ENCODE assay signal across 8 mouse cellular contexts in the genomic region with DNA sequence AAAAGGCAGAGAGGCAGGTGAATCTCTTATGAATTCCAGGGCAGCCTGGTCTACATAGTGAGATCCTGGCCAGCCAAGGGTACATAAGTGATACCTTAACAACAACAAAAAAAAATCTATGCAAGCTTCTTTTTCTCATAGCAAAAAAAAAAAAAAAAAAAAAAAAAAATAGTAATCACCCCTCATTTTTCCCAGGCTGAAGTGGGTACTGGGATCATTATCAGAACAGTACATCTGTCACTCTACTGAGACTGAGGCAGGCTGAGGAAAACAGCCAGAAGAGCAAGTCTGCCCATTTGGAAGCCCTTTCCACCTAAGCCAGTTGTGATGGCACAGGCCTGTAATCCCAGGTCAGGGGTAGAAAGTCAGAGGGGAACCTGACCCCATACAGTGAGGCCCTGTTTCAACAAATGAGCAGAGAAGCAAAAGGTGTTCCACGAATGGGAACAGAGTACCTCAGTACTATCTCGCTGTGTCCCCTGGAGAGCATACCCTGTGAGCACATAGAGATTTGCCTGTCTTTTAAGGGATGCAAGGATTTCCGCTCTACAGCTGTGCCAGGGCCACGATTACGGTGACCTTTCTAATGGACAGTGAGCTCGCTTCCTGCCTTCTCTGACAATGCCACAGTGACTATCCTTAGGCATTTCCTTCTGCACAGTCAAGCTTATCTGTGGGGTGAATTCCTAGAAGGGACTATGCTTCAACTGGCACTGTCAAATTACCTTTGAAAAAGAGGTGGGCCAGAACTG. TPM values are rescaled to one million over a fixed set of nuclear protein-coding genes. Genes with fewer than 3 reads are reported as not detected.
DNase-seq lines count a peak whose midpoint lies in the region; ATAC-seq and TF ChIP-seq lines count a peak whose summit lies in the region.

No protein-coding gene starts in this region.

- peak overlapping the region; percentile 40 for H3K4me3 ChIP-seq in heart, embryonic 10.5 days
- H3K4me3 ChIP-seq in spleen, adult 2 months (ENCODE audit: extremely low read depth, insufficient read depth, insufficient read length) = no peak overlapping the region
- no peak overlapping the region for H3K4me3 ChIP-seq in intestine, embryonic 16.5 days (ENCODE audit: low read length)
- no peak overlapping the region; the same call in 1 of the 2 replicates for H3K4me3 ChIP-seq in stomach, embryonic 15.5 days (replicated peaks)
- H3K4me3 ChIP-seq in left cerebral cortex, adult 2 months = no peak overlapping the region

- no peak for TF ChIP-seq POLR2A in spleen, adult 2 months (IDR thresholded peaks at IDR 0.05; ENCODE audit: low read depth, low read length)

- H3K27me3 ChIP-seq in heart, embryonic 10.5 days (ENCODE audit: insufficient read depth, poor library complexity, severe bottlenecking) = no peaks in the 10 kb centered on the region
- no peaks in the 10 kb centered on the region for H3K27me3 ChIP-seq in spleen, adult 2 months (ENCODE audit: control insufficient read depth, insufficient read depth, low read length)
- no peaks in the 10 kb centered on the region for H3K27me3 ChIP-seq in intestine, embryonic 16.5 days (replicated peaks; ENCODE audit: control insufficient read depth, insufficient read depth, low read length)
- no peaks in the 10 kb centered on the region for H3K27me3 ChIP-seq in stomach, embryonic 15.5 days (replicated peaks)

- no peaks in the 10 kb centered on the region for H3K9me3 ChIP-seq in heart, embryonic 10.5 days
- no peaks in the 10 kb centered on the region for H3K9me3 ChIP-seq in intestine, embryonic 16.5 days (ENCODE audit: control insufficient read depth, low read length)
- no peaks in the 10 kb centered on the region for H3K9me3 ChIP-seq in stomach, embryonic 15.5 days

- H3K4me2 ChIP-seq in intestine, embryonic 16.5 days (ENCODE audit: low read depth, low read length) = peak overlapping the region; percentile 85
- peak overlapping the region; percentile 43 for H3K4me2 ChIP-seq in stomach, embryonic 15.5 days

- no peak for TF ChIP-seq CTCF in spleen, adult 2 months (IDR thresholded peaks at IDR 0.05; ENCODE audit: extremely low read depth, insufficient read depth, insufficient read length, insufficient replicate concordance)
- TF ChIP-seq CTCF in left cerebral cortex, adult 2 months (IDR thresholded peaks at IDR 0.05) = no peak

- H3K27ac ChIP-seq in heart, embryonic 10.5 days = peak overlapping the region; percentile 94
- H3K27ac ChIP-seq in spleen, adult 2 months (ENCODE audit: insufficient read depth, low read length) = peak overlapping the region; percentile 96
- peak overlapping the region; percentile 72 for H3K27ac ChIP-seq in intestine, embryonic 16.5 days (ENCODE audit: low read length)
- H3K27ac ChIP-seq in stomach, embryonic 15.5 days = peak overlapping the region; percentile 98
- no peak overlapping the region for H3K27ac ChIP-seq in left cerebral cortex, adult 2 months

- DNase-seq in heart, embryonic 10.5 days (ENCODE audit: low spot score) = no peak
- DNase-seq in heart, postnatal 25 days (ENCODE audit: low spot score) = no peak
- DNase-seq in spleen, adult 2 months (ENCODE audit: low read depth in 1 of 2, low spot score in 2 of 2) = no peak
- DNase-seq in spleen, postnatal 36 days (ENCODE audit: low spot score in 2 of 2) = no peak
- DNase-seq in left cerebral cortex, adult 2 months (ENCODE audit: extremely low spot score in 1 of 2, low spot score in 2 of 2) = no peak
- DNase-seq in layer of hippocampus, adult 18-20 months (ENCODE audit: low spot score in 2 of 2) = no peak

- peaks cover 88% of the 10 kb centered on the region for H3K4me1 ChIP-seq in heart, embryonic 10.5 days
- H3K4me1 ChIP-seq in spleen, adult 2 months (ENCODE audit: control insufficient read depth, insufficient read depth, insufficient read length) = peaks cover 57% of the 10 kb centered on the region; the same call in 1 of the 2 replicates
- peaks cover 68% of the 10 kb centered on the region for H3K4me1 ChIP-seq in intestine, embryonic 16.5 days (ENCODE audit: control insufficient read depth, insufficient read depth, low read length)
- H3K4me1 ChIP-seq in stomach, embryonic 15.5 days = peaks cover 68% of the 10 kb centered on the region

- peak overlapping the region; percentile 55; the same call in 1 of the 2 replicates for H3K9ac ChIP-seq in intestine, embryonic 16.5 days (ENCODE audit: low read depth, low read length)
- H3K9ac ChIP-seq in stomach, embryonic 15.5 days = no peak overlapping the region

- WGBS in heart, embryonic 10.5 days = 26% methylated on average over 6 of the region's 6 CpGs
- WGBS in spleen, adult 2 months = 39% methylated on average over 6 of the region's 6 CpGs
- 59% methylated on average over 6 of the region's 6 CpGs for WGBS in intestine, embryonic 16.5 days
- WGBS in stomach, embryonic 15.5 days = 48% methylated on average over 6 of the region's 6 CpGs

- ATAC-seq in intestine, embryonic 16.5 days = no peak
- ATAC-seq in stomach, embryonic 15.5 days (ENCODE audit: insufficient read depth, low FRiP score, low read depth) = no peak

- peaks cover 11% of the 10 kb centered on the region; the same call in 1 of the 2 replicates for H3K36me3 ChIP-seq in heart, embryonic 10.5 days
- H3K36me3 ChIP-seq in spleen, adult 2 months (ENCODE audit: control insufficient read depth, insufficient read depth, low read length) = peaks cover 7% of the 10 kb centered on the region; the same call in 1 of the 2 replicates
- no peaks in the 10 kb centered on the region for H3K36me3 ChIP-seq in intestine, embryonic 16.5 days (ENCODE audit: control insufficient read depth, insufficient read depth, low read length)
- no peaks in the 10 kb centered on the region for H3K36me3 ChIP-seq in stomach, embryonic 15.5 days

- intact Hi-C loops in heart, postnatal 25 days (cut with DNase I) = loop anchor here (2.0 kb wide), 1 partner anchor 22 kb away; no protein-coding TSS in a partner anchor
- intact Hi-C loops in left cerebral cortex, adult 2 months (cut with DNase I) = no loop called here

RNA-seq across cellular contexts. Expression of a gene that starts 5.1 kb away (rescaled TPM):
- polyA plus RNA-seq in heart, embryonic 10.5 days (2016; fragmentation: Nextera tagmentation; extraction: Ambion mirVana) = 34.5 and 37.5 TPM in 2 replicates
- 100 to 1,000 TPM; 122 to 124 TPM for total RNA-seq in heart, postnatal 25 days (2021)
- polyA plus RNA-seq in spleen, adult 2 months (2012; rRNA removed) = 138 and 142 TPM in 2 replicates
- polyA plus RNA-seq in intestine, embryonic 16.5 days (2015; fragmentation: Nextera tagmentation; extraction: Ambion mirVana) = 39.1 and 43.8 TPM in 2 replicates
- polyA plus RNA-seq in stomach, embryonic 15.5 days (2015; fragmentation: Nextera tagmentation; extraction: Ambion mirVana) = 57.0 TPM in 2 replicates
- 10 to 100 TPM; 81.2 to 91.4 TPM for total RNA-seq in left cerebral cortex, adult 2 months (2021)
- total RNA-seq in layer of hippocampus, adult 18-20 months (2021) = 10 to 100 TPM; 86.7 to 88.3 TPM
